Mouse (Mus musculus): ENCODE results near the gene Mrap. TPM values are rescaled to one million over a fixed set of nuclear protein-coding genes. Genes with fewer than 3 reads are reported as not detected.

Gene Mrap
- total and polyA plus RNA-seq, 3 experiments, result not detected

DNA sequence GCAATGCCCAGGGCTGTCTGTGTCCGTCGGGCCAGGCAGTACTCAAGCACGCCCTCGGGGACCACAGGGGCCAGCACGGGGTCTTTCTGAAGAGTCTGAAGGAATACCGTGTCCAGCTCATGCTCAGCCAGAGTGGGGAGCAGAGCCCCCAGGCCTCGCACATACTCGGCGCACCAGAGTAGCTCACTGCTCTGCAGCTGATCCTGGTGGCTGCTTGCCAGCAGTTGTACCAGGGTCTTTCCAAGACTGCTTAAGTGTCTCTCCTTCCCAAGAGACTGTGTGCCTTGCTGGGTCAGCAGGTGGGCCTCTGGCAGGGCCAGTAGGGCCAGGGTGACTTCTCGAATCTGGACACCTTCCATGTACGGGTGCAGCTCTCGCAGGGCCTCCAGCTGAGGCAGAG, 36.2 kb downstream of the Mrap start:
- Histone ChIP-seq H3K9me3 (replicated peaks; ENCODE audit: low read length) (no peaks in the 10 kb centered on the region), H3K79me2 (replicated peaks; ENCODE audit: control insufficient read depth, extremely low read depth, insufficient read depth, poor library complexity, severe bottlenecking) (no peaks in the 10 kb centered on the region), H3K27ac (ENCODE audit: insufficient read depth, low read depth) (no peak overlapping the region), H3K4me3 (replicated peaks in 1 of 3; ENCODE audit: low read depth in 2 of 3, low read length in 2 of 3, poor library complexity in 1 of 3) (no peak overlapping the region), H3K4me1 (ENCODE audit: control insufficient read depth in 1 of 2, insufficient read depth in 2 of 2) (no peaks in the 10 kb centered on the region), H3K36me3 (replicated peaks in 1 of 2; ENCODE audit: control insufficient read depth in 1 of 2, insufficient read depth in 1 of 2, low read length in 1 of 2) (peaks cover 92 to 100% of the 10 kb centered on the region in 2 experiments), H3K27me3 (replicated peaks) (no peaks in the 10 kb centered on the region), H3K4me2 (ENCODE audit: insufficient read depth, low read depth, poor library complexity, severe bottlenecking) (no peak overlapping the region), H3K9ac (ENCODE audit: insufficient read depth, low read depth) (no peak overlapping the region)
- no peak for DNase-seq (ENCODE audit: extremely low read depth)
- TF ChIP-seq MXI1 (IDR thresholded peaks at IDR 0.05; ENCODE audit: low read depth, low read length), result no peak
- TF ChIP-seq EP300 (IDR thresholded peaks at IDR 0.05; ENCODE audit: low read length), result no peak
- TF ChIP-seq USF1 (IDR thresholded peaks at IDR 0.05; ENCODE audit: low read depth, low read length), result no peak
- TF ChIP-seq ETS1 (conservative IDR thresholded peaks at IDR 0.05; ENCODE audit: low read depth, low read length), result no peak
- in situ Hi-C loops (cut with MboI; ENCODE audit: low pct_ligation_motif_present, low pct_unique_long_range_greater_than_20kb, low sequenced_read_pairs), result no loop called here
- dilution Hi-C loops (cut with MboI; ENCODE audit: extremely low pct_ligation_motif_present, extremely low pct_unique_long_range_greater_than_20kb, low sequenced_read_pairs), result no loop called here

- H3K9me3 ChIP-seq (replicated peaks; ENCODE audit: low read length), result no peaks in the 10 kb centered on the region
- H3K79me2 ChIP-seq (replicated peaks; ENCODE audit: control insufficient read depth, extremely low read depth, insufficient read depth, poor library complexity, severe bottlenecking), result no peaks in the 10 kb centered on the region
- H3K4me2 ChIP-seq (ENCODE audit: insufficient read depth, low read depth, poor library complexity, severe bottlenecking), result no peak overlapping the region
- no peaks in the 10 kb centered on the region for H3K27me3 ChIP-seq (replicated peaks)
- peaks cover 92 to 100% of the 10 kb centered on the region in 2 experiments for H3K36me3 ChIP-seq (replicated peaks in 1 of 2; ENCODE audit: control insufficient read depth in 1 of 2, insufficient read depth in 1 of 2, low read length in 1 of 2)
- in situ Hi-C loops (cut with MboI; ENCODE audit: low pct_ligation_motif_present, low pct_unique_long_range_greater_than_20kb, low sequenced_read_pairs), result no loop called here
- TF ChIP-seq MYC (IDR thresholded peaks at IDR 0.05; ENCODE audit: low read depth, low read length) (no peak), MAFK (IDR thresholded peaks at IDR 0.05; ENCODE audit: insufficient replicate concordance, low read length) (no peak), E2F4 (IDR thresholded peaks at IDR 0.05; ENCODE audit: insufficient replicate concordance, low read depth, low read length) (no peak), HCFC1 (IDR thresholded peaks at IDR 0.05; ENCODE audit: low read depth, low read length) (no peak), MAZ (IDR thresholded peaks at IDR 0.05; ENCODE audit: low read depth, low read length) (no peak), ETS1 (conservative IDR thresholded peaks at IDR 0.05; ENCODE audit: low read depth, low read length) (no peak), RAD21 (IDR thresholded peaks at IDR 0.05; ENCODE audit: low read depth, low read length) (no peak), POLR2AphosphoS2 (IDR thresholded peaks at IDR 0.05; ENCODE audit: low read depth, low read length) (no peak), BHLHE40 (IDR thresholded peaks at IDR 0.05; ENCODE audit: low read depth, low read length) (no peak), ZNF384 (IDR thresholded peaks at IDR 0.05; ENCODE audit: low read depth, low read length) (no peak), IRF4 (IDR thresholded peaks at IDR 0.05; ENCODE audit: low read depth, low read length) (no peak), USF2 (conservative IDR thresholded peaks at IDR 0.05; ENCODE audit: low read depth, low read length) (no peak), CHD1 (IDR thresholded peaks at IDR 0.05; ENCODE audit: low read depth, low read length) (no peak), ELF1 (IDR thresholded peaks at IDR 0.05; ENCODE audit: low read depth, low read length) (no peak), SMC3 (IDR thresholded peaks at IDR 0.05; ENCODE audit: low read depth, low read length) (no peak), MXI1 (IDR thresholded peaks at IDR 0.05; ENCODE audit: low read depth, low read length) (no peak), CHD2 (IDR thresholded peaks at IDR 0.05; ENCODE audit: low read length) (no peak)
- no peaks in the 10 kb centered on the region for H3K4me1 ChIP-seq (ENCODE audit: control insufficient read depth in 1 of 2, insufficient read depth in 2 of 2)
- DNase-seq (ENCODE audit: extremely low read depth), result no peak
- no peak overlapping the region for H3K4me3 ChIP-seq (replicated peaks in 1 of 3; ENCODE audit: low read depth in 2 of 3, low read length in 2 of 3, poor library complexity in 1 of 3)
- H3K9ac ChIP-seq (ENCODE audit: insufficient read depth, low read depth), result no peak overlapping the region
- dilution Hi-C loops (cut with MboI; ENCODE audit: extremely low pct_ligation_motif_present, extremely low pct_unique_long_range_greater_than_20kb, low sequenced_read_pairs), result no loop called here
- H3K27ac ChIP-seq (ENCODE audit: insufficient read depth, low read depth), result no peak overlapping the region
These were observed 36.6 kb downstream of the Mrap start for GRCm38 (mm10) chr16:90774646-90775045.

All from CH12.LX (cell line).